Mouse (Mus musculus): ENCODE measurements at regions not wholly inside any gene's neighbourhood (a gene's known extent, or its start where the extent isn't known, plus 50 kb on each side); places are given as distances from the start of the nearest gene placed in this dataset.

DNA sequence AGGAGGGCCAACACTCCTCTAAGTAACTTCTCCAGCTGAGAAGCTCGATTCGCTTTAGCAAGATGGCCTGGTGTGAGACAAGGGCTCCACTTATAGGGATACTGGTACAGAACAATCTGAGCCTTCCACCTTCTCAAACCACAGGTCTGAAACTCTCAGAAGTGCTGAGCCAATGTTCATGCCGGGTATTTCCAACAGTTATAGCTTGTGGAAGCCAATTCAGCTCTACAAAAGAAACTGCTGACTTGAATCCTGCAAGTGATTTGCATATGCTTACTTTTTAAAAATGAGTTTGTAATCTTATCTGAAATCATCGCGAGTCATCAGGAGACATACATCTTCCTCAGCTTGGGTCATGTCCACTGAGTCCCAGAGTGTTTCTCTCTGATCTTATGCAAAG, 273.2 kb downstream of the Car8 start (continued):
- 0 out of 2 replicates have a peak, but pooled peaks have one; percentile 11 for TF ChIP-seq BHLHE40 (IDR thresholded peaks at IDR 0.05; ENCODE audit: low read depth, low read length)
- no peak for TF ChIP-seq ELF1 (IDR thresholded peaks at IDR 0.05; ENCODE audit: low read depth, low read length)
- TF ChIP-seq MXI1 (IDR thresholded peaks at IDR 0.05; ENCODE audit: low read depth, low read length), result no peak
- TF ChIP-seq KAT2A (IDR thresholded peaks at IDR 0.05; ENCODE audit: insufficient replicate concordance, low read length), result no peak
- TF ChIP-seq JUN (IDR thresholded peaks at IDR 0.05; ENCODE audit: insufficient read depth, low read depth, low read length), result no peak
- TF ChIP-seq UBTF (IDR thresholded peaks at IDR 0.05; ENCODE audit: low read depth, low read length), result no peak
- TF ChIP-seq USF2 (conservative IDR thresholded peaks at IDR 0.05; ENCODE audit: low read depth, low read length), result no peak
- TF ChIP-seq RAD21 (IDR thresholded peaks at IDR 0.05; ENCODE audit: low read depth, low read length), result peak; percentile 15
- TF ChIP-seq HCFC1 (IDR thresholded peaks at IDR 0.05; ENCODE audit: low read depth, low read length), result no peak
- no peak for TF ChIP-seq PAX5 (IDR thresholded peaks at IDR 0.05; ENCODE audit: low read length)
- no peak for TF ChIP-seq RCOR1 (conservative IDR thresholded peaks at IDR 0.05; ENCODE audit: low read depth, low read length)
- TF ChIP-seq MAX (IDR thresholded peaks at IDR 0.05; ENCODE audit: low read length), result no peak
- TF ChIP-seq ZKSCAN1 (IDR thresholded peaks at IDR 0.05; ENCODE audit: borderline replicate concordance, low read depth, low read length), result no peak
- no peak for TF ChIP-seq MAZ (IDR thresholded peaks at IDR 0.05; ENCODE audit: low read depth, low read length)
- no peak for TF ChIP-seq TCF12 (IDR thresholded peaks at IDR 0.05; ENCODE audit: low read depth, low read length)
- no peak for TF ChIP-seq CHD2 (IDR thresholded peaks at IDR 0.05; ENCODE audit: low read length)
- TF ChIP-seq POLR2AphosphoS2 (IDR thresholded peaks at IDR 0.05; ENCODE audit: low read depth, low read length), result no peak
- no peak for TF ChIP-seq JUND (conservative IDR thresholded peaks at IDR 0.05; ENCODE audit: low read depth, low read length)
- no peak for TF ChIP-seq SIN3A (IDR thresholded peaks at IDR 0.05; ENCODE audit: low read length)
- TF ChIP-seq IRF4 (IDR thresholded peaks at IDR 0.05; ENCODE audit: low read depth, low read length), result no peak
- TF ChIP-seq E2F4 (IDR thresholded peaks at IDR 0.05; ENCODE audit: insufficient replicate concordance, low read depth, low read length), result no peak

DNA sequence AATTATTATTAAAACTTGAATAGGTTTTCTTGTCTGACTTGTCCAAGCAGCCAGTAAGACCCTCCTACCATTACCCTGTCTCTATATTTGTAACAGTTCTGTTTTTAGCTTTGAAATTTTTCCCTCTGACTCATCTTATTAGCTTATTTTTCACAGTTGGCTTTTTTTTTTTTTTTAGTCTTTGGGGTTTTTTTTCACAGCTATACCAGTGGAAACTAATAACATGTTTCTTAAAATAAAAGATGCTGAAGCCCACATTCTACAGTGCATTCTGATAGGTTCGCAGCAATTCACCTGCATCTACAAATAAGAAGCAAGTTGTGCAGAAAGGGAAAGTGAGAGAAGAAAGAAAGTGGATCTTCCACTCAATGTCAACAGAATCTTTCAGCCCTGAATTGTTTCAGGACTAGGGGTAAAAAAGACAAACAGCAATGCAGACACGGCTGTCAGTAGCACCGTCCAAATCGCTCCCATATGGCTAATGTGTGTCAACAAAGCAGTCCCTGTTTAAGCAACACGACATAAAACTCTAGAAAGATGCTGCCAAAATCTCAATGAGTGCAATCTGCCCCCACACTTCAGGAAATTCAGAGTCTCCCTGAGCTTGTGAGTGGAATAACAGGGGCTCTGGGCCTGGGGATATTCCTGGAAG, 277.2 kb downstream of the Car8 start:
- TF ChIP-seq CTCF (conservative IDR thresholded peaks at IDR 0.05 in 1 of 2, IDR thresholded peaks at IDR 0.05 in 1 of 2; ENCODE audit: low read depth in 2 of 2, low read length in 2 of 2) (no peak), JUN (IDR thresholded peaks at IDR 0.05; ENCODE audit: insufficient read depth, low read depth, low read length) (peak; percentile 92), TBP (conservative IDR thresholded peaks at IDR 0.05; ENCODE audit: low read depth, low read length) (0 out of 2 replicates have a peak, but pooled peaks have one; percentile 36), BHLHE40 (IDR thresholded peaks at IDR 0.05; ENCODE audit: low read depth, low read length) (peak; percentile 52), SIN3A (IDR thresholded peaks at IDR 0.05; ENCODE audit: low read length) (no peak), ETS1 (conservative IDR thresholded peaks at IDR 0.05; ENCODE audit: low read depth, low read length) (peak; percentile 89), MAX (IDR thresholded peaks at IDR 0.05; ENCODE audit: low read length) (peak; percentile 51; the same call in 1 of the 2 replicates), ZNF384 (IDR thresholded peaks at IDR 0.05; ENCODE audit: low read depth, low read length) (peak; percentile 99), TCF12 (IDR thresholded peaks at IDR 0.05; ENCODE audit: low read depth, low read length) (peak; percentile 71), POLR2A (IDR thresholded peaks at IDR 0.05; ENCODE audit: low read depth, low read length) (no peak), MAZ (IDR thresholded peaks at IDR 0.05; ENCODE audit: low read depth, low read length) (0 out of 2 replicates have a peak, but pooled peaks have one; percentile 49), MEF2A (IDR thresholded peaks at IDR 0.05; ENCODE audit: borderline replicate concordance, low read depth, low read length) (peak; percentile 99), IRF4 (IDR thresholded peaks at IDR 0.05; ENCODE audit: low read depth, low read length) (peak; percentile 80), MYC (IDR thresholded peaks at IDR 0.05; ENCODE audit: low read depth, low read length) (peak; percentile 31; the same call in 1 of the 2 replicates), RCOR1 (conservative IDR thresholded peaks at IDR 0.05; ENCODE audit: low read depth, low read length) (0 out of 2 replicates have a peak, but pooled peaks have one; percentile 41), ZMIZ1 (IDR thresholded peaks at IDR 0.05; ENCODE audit: low read depth, low read length) (no peak), CHD2 (IDR thresholded peaks at IDR 0.05; ENCODE audit: low read length) (0 out of 2 replicates have a peak, but pooled peaks have one; percentile 50), NRF1 (IDR thresholded peaks at IDR 0.05; ENCODE audit: low read depth, low read length) (0 out of 2 replicates have a peak, but pooled peaks have one; percentile 11), ELF1 (IDR thresholded peaks at IDR 0.05; ENCODE audit: low read depth, low read length) (0 out of 2 replicates have a peak, but pooled peaks have one; percentile 11), NELFE (IDR thresholded peaks at IDR 0.05; ENCODE audit: low read depth, low read length) (0 out of 2 replicates have a peak, but pooled peaks have one; percentile 33), KAT2A (IDR thresholded peaks at IDR 0.05; ENCODE audit: insufficient replicate concordance, low read length) (no peak), MAFK (IDR thresholded peaks at IDR 0.05; ENCODE audit: insufficient replicate concordance, low read length) (peak; percentile 61; the same call in 1 of the 2 replicates), JUND (conservative IDR thresholded peaks at IDR 0.05; ENCODE audit: low read depth, low read length) (peak; percentile 90), EP300 (IDR thresholded peaks at IDR 0.05; ENCODE audit: low read length) (peak; percentile 72)
- H3K9me3 ChIP-seq (replicated peaks; ENCODE audit: low read length), result no peaks in the 10 kb centered on the region
- in situ Hi-C loops (cut with MboI; ENCODE audit: low pct_ligation_motif_present, low pct_unique_long_range_greater_than_20kb, low sequenced_read_pairs) (no loop called here), dilution Hi-C loops (cut with MboI; ENCODE audit: extremely low pct_ligation_motif_present, extremely low pct_unique_long_range_greater_than_20kb, low sequenced_read_pairs) (no loop called here)
- H3K4me3 ChIP-seq (replicated peaks in 1 of 3; ENCODE audit: low read depth in 2 of 3, low read length in 2 of 3, poor library complexity in 1 of 3), result no peak overlapping the region
- H3K4me1 ChIP-seq (ENCODE audit: control insufficient read depth in 1 of 2, insufficient read depth in 2 of 2), result peaks cover 19 to 41% of the 10 kb centered on the region in 2 experiments
- H3K27me3 ChIP-seq (replicated peaks), result no peaks in the 10 kb centered on the region
- H3K9ac ChIP-seq (ENCODE audit: insufficient read depth, low read depth), result no peak overlapping the region
- peak overlapping the region; percentile 48 for H3K27ac ChIP-seq (ENCODE audit: insufficient read depth, low read depth)
- no peaks in the 10 kb centered on the region for H3K79me2 ChIP-seq (replicated peaks; ENCODE audit: control insufficient read depth, extremely low read depth, insufficient read depth, poor library complexity, severe bottlenecking)
- H3K36me3 ChIP-seq (replicated peaks in 1 of 2; ENCODE audit: control insufficient read depth in 1 of 2, insufficient read depth in 1 of 2, low read length in 1 of 2), result no peaks in the 10 kb centered on the region
- peak overlapping the region; percentile 55 for H3K4me2 ChIP-seq (ENCODE audit: insufficient read depth, low read depth, poor library complexity, severe bottlenecking)
- DNase-seq (ENCODE audit: extremely low read depth), result peak; percentile 68

Data from CH12.LX (cell line).